Mouse (Mus musculus) R1 (cell line): ENCODE measurements at regions not wholly inside any gene's neighbourhood (a gene's known extent, or its start where the extent isn't known, plus 50 kb on each side); places are given as distances from the start of the nearest gene placed in this dataset.
A peak's percentile ranks its signal among the peaks of the same experiment; 100 is the strongest.

Experiments
- DNase-seq: peaks from one replicate; pipeline ENCODE4 v3.0.0-alpha.2; 2018; ENCODE audit warnings: low read depth, low spot score

DNA sequence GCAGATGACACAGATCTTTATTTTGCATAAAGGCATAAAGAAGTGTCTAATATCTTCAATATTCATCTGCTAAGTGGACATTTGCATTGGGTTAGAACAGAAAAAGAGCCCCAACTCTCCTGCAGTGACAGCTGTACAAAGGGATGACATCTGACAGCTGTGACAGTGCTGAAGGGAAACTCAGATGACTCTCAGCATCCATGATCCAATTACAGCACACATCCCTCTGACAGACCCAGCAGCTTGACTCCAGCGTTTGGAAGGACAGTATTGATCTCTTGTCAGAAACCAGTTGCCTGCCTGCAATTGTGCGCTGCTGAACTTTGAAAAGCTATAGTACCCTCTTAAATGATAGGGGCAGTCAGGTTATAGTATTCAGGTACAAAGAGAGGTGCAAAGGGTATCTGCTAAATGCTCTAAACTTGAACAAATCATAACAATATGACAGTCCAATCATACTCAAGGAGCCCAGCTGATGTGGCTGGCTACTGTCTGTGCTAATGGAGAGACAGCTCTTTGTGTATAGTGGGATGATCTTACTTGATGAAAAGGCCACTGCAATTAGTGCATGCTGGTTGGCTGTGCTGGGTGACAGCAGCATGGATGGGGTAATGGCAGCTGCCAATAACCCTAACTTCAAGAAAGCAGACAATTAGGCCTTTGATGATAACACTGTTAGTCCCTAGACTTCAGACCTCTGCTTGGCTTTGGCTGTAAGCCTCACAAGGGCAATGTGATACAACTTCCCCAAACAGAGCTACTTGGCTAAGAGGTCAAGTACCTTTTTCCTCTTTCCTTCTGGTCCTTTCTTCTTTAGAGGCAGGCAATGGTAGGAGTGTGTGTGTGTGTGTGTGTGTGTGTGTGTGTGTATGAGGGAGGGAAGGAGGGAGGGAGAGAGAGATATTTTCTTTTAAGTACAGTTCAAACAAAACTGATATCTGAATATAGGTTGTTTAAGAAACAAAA lies 662.9 kb downstream of the Nr4a2 start:
- DNase-seq: no peak

DNA sequence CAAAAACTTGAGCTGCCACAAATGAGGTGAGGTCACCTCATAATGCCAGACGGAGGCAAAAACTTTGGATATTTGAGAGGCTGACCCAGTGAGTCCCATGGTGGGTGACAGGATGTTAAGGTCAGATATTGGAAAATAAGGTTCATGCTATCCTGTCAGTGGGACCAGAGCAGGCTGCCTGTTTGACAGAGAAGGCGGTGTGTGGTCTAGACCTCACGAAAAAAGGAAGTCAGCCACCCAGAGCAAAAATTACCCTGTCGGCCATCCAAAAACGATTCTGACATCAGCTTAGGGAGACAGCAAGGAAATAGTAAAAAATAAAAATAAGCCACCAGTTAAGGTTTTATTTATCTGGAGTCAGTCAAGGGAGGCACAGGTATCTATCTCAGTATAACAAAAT lies 664.4 kb downstream of the Nr4a2 start:
- DNase-seq: no peak

DNA sequence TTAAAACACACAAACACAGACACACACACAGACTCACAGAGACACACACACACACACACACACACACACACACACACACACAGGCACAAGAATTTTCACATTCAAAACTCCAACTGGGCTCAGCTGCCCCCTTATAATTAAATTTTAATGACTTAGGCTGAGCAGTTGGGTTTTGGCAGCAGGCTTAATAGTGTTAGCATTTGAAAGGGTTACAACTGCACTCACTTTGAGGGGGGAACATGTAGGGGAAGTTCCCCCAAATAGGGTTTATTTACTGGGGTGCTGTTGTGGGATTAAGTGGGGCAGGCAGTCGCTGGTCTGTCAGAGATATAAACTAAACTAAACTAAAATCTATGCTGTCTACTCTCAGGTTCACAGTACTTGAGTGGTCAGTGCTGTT lies 666.2 kb downstream of the Nr4a2 start:
- no peak for DNase-seq

DNA sequence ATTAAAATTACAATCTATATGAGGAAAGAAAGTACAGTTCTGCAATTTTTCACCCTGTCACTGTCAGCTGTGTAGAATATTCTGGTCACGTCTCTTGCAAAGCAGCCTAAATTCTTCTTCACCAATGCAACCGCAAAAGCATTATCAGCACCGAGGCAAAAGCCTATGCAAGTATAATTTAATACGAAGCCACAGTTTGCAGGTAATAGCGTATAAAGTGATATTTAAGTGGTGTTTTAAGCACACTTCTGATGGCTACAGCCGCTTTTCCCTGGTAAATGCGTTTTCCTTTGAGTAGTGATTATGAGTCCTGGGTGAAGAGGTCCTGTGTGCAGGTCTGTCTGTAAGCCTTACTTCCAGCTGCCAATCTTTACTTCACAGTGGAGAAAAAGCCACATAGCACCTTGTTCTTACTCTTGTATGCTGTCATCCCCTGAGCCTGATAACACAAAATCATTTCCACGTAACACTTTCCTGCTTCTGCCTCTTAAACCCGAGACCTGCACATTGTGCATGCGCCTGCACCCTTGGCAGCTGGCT lies 667.9 kb downstream of the Nr4a2 start:
- no peak for DNase-seq

DNA sequence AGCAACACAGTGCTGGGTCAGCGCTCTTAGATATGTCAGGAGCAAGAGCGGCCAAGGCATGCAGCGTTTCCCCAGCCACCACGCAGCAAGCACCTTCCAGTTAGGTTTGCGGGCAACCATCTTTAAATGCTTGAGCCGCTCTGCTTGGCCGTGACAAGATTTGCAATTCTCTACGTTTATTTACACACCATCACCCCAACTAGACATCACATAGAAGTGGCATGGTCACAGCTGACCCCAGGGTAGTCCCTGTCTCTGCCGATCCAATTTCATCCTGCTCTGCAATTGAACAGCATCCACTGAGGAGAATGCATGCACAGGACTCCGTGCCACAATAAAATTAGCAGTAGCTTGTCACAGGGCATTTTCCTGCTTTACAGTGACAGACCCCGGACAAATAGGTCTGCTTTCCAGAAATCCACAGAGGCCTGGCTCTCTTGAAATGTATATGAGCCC lies 669.2 kb downstream of the Nr4a2 start:
- DNase-seq: no peak

DNA sequence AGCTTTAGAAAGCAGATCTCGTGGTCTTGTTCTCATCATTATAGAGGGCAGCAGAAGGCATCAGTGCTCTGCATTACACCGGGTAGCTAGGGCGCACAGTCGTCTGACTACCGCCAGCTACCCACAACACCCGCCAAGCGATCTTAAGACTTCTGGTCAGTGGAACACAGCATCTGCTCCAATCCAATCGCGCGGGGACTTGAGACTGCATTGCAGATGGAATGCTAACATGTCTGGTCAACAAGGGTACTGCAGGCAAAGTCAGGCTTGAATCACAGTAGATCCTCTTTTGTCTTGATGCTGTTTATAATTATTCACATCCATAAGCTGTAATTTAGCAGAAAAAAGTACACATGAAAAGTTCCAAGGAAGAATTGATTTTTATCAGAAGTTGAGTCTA lies 682.9 kb downstream of the Nr4a2 start:
- DNase-seq: peak; percentile 33
